Mouse (Mus musculus): ENCODE data around the gene Nrf1.

The Nrf1 gene

DNA sequence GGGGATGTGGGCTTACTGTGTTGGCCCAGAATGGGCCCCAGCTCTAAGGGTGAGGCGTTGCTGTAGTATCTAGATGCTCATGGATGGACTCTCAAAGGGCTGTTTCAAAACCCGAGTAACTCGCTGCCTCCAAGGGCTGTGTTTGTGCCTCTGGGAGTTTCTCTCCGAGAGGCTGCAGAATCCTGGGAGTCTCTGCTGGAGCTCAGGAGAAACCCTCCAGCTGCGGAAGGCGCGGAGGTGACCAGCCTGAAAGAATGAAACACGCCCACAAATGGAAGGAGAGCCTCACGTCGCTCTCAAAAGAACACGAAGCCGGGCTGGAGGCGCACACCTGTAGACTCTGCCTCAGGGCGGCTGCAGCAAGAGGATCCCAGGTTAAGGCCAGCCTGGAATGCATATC lies 129.5 kb downstream of the Nrf1 start:
- DNase-seq: no peak

DNA sequence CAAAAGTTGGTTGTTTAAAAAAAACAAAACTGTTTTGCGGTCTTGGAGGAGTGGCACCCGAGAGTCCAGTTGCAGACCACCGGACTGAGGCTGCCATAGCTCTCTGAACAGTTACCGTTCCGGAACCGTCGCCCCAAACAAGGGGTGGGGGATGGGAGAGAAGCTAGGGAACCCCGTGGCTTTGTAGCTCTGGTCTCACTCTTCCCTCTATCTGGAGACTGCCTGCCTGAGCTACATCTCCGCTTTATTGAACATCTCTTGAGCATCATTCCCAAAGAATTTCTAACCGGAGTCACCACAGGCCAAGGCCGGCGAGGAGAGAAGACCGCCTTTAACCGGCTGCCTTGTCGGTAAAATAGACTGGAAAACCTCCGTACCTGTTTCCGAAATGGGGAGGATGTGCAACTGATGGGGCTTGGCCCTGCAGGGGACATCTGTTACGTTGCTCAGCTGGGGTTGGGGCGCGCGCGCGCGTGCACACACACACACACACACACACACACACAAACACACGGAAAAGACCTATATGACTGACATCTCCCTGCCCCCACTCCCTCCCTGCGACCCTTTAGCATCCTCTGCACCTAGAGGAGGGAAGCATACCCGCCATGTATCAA lies 130.3 kb downstream of the Nrf1 start:
- no peak for DNase-seq

DNA sequence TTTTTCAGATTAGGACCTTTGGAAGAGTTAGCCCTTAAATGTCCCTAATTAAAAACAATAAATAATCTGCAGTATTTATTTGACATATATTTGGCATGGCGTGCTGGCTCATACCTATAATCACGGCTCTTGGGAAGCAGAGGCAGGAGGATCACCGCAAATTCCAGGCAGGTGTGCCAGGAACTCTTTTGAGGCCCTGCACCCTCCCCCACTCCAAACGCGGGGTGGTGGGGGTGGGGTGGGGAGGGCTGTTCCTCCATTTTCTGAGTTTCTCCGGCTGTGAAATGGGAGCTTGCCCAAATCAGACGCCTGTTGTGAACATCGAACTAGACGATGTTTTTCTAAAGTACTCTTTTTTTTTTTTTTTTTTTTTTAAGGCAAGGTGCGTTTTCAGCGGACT lies 131.3 kb downstream of the Nrf1 start:
- no peak for DNase-seq

DNA sequence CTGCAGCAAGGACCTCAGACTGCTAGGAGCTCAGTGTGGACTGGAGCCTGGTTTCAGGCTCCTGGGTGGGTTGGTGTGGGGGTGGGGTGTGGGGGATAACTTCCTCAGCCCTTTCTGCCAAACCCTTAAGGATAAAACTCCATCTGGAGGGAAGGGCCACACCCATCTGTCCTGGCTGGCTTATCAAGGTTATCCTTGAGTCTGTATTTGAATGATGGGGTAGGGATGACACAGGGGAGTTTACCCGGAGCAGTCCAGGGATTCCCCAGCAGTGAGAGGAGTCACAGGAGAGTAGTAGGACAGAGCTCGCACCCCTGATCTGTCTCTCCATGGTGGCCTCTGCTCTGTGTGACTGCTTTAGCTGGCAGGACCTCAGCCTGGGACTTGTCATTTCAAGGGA lies 132.5 kb downstream of the Nrf1 start:
- no peak for DNase-seq

DNA sequence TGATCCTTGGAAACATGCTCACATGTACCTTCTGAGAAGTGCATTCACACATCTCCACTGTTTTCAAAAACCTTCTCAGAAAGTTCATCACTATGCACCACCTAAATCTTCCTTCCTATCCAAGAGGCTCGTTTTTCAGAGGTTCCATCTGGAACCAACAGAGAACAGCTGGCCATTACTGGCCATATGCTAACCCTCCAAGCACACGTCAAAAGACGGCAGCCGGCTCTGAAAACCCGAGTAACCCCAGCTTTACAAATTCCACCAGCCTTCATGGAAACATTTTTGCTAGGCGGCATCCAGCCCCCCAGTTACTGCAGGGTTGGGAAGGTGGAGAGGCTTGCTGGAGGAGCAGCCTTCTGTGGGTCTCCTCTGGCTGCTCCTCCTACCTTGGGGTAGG lies 134.2 kb downstream of the Nrf1 start:
- DNase-seq: no peak

DNA sequence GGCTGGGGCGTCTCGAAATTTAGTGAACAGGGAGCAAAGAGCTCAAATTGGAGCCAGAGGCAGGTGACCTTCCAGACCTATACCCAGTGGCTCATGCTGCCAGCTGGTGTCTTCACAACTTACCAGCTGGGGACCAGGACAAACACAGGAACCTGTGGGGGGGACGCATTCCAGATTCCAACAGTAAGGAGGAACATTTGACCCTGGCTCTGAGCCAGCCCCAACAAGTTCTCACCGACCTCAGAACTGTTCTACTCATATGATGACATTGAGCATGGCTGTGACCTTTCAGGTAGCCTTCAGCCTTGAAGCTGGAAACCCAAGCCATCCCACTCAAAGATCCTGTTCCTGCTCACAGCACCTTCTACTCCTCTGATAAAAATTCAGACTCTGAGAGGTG lies 135.8 kb downstream of the Nrf1 start:
- no peak for DNase-seq

DNA sequence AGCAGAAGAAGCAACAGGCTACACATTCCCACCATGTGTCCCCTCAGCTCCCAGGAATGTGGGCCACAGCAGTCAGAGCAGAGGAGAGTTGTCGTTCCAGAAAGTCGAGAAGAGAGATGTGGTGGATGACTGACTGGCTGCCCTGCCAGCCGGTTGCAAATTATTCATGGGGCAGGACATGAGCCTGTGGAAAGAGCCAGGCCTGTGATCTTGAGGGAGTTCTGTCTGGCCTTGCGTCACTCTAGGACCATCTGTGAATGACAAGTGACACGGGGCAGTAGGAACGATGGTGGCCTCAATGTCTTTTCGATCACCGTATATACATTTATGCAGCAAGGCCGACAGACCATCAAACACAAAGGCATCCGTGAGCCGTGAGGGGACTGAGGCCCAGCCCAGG lies 147.9 kb downstream of the Nrf1 start:
- DNase-seq: no peak

DNA sequence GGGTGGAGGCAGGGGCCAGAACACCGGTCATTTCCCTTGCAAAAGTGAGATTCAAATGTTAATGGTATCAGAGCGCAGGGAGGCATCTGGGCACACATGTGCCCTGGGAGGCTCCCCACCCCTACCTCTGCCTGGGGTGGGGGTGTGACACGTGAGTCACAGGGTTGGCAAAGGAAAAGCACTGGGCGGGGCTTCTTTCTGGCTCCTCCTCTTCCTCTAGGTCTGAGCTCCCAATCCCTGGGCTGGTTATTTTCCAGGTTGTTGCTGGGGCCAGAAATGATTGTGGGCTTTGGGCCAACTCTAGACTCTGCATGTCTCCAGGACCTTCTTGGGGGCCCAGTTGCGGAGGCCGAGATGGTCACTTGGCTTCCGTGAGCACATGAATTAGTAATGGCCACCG lies 148.4 kb downstream of the Nrf1 start:
- DNase-seq: no peak

Data from cerebellum, adult 9-11 months (tissue).